Mouse (Mus musculus): Measurements from ENCODE around the gene B3gnt2.

Gene B3gnt2

DNA sequence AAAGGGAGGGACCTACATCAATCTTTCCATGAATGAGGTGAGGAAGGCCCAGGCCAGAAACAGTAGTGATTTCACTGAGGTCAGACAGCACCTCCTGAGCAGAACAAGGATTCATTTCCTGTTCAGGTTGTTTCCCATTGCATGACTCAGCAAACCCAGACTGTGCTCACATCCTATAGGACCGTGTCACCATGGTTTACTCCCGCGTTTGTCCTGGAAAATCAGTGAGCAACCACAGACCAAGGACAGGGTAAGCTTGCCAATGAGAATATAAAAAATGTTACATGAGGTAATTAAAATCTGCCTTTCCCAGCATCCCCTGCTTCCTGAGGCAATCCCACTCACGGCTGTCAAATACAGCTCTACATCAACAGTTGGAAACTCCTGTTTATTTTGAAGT, 141.2 kb downstream of the B3gnt2 start:
- no peak for TF ChIP-seq GATA4 (IDR thresholded peaks at IDR 0.05; ENCODE audit: insufficient replicate concordance, low read length)

DNA sequence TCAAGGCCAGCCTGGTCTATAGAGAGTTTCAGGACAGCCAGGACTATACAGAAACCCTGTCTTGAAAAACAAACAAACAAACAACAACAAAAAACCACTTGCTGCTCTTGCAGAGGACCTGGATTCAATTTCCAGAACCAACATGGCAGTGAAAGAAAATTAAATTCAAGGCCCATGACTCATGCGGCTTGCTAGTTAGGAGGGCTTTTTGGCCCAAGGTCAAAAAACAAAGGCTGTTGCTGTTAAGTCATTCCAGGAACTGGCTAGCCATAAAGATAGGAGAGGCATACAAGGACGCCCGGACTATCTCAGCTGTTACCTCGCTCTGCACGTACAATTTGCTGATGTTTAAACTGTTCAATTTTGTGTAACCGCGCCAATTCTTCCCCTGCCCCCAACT, 142.7 kb downstream of the B3gnt2 start:
- TF ChIP-seq GATA4 (IDR thresholded peaks at IDR 0.05; ENCODE audit: insufficient replicate concordance, low read length), result no peak

DNA sequence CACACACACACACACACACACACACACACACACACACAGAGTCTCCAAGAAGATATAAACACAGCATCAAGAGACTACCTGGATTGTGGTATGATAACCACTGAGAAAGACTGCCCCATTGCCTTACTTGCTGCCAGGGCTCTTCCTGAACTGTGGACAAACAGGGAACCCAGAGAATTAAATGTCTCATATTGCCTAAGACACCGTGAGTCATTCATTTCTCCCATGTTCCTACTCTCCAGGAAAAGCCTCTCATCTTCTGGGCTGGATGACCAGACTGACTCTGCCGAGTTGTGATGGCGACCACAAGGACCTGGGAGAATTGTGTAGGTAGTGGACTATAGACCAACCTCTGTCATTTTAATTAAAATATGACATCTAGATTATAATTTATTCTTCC, 149.4 kb downstream of the B3gnt2 start:
- TF ChIP-seq GATA4 (IDR thresholded peaks at IDR 0.05; ENCODE audit: insufficient replicate concordance, low read length), result no peak

DNA sequence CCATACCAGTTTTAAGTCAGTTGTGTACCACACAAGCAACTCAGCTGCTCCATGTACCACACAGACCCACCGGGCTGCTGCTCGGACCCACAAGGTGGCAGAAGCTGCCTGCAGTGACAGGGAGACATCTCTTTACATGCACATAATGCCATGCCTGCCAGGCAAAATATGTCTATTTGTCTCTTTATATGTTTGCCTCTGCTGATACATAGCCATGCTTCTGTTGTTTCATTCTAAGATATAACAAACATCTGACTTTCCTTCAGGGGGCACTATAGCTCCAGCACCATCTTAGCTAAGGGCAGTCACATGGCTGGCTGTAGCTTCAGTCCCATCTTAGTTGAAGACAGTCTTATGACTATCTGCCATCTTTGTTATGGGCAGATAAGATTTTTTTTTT, 150.2 kb downstream of the B3gnt2 start:
- no peak for TF ChIP-seq GATA4 (IDR thresholded peaks at IDR 0.05; ENCODE audit: insufficient replicate concordance, low read length)

Measured in liver, adult (tissue).